Mouse (Mus musculus): ENCODE measurements at regions not wholly inside any gene's neighbourhood (a gene's known extent, or its start where the extent isn't known, plus 50 kb on each side); places are given as distances from the start of the nearest gene placed in this dataset.

DNA sequence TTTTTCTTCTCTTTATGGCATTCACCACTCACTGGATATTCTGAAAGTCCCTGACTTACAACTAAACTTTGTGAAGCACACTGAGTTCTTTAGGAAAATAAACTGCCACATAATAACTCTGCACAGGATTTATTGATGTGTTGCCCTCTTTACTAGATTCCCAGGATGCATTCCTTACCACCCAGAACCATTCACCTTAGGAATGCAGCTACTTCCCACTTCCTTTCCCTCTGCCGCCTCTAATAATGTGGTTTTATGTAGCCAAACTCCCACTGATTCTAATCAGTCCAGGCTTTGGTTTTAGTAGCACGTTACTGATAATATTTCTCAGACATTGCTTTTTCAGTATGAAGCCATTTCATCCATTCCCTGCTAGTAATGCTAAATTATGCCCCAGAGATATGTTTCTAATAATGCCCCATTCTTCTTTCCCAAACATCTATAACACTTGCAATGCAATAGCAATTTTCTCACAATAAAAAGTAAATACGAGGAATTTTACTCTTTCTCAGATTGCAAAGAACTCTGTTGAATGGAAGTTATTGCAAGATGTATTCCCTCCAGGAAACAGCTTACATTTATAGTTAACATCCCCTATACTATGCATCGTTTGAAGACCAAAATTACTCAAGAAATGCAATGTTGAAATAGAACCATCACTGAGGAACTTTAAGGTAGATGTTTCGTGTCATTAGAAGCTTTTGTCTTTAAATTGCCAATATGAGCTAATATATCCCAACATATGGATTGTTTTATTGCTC is 145.2 kb upstream of the Zpld1 start:
- no peak for ATAC-seq (ENCODE audit: low TSS enrichment)

DNA sequence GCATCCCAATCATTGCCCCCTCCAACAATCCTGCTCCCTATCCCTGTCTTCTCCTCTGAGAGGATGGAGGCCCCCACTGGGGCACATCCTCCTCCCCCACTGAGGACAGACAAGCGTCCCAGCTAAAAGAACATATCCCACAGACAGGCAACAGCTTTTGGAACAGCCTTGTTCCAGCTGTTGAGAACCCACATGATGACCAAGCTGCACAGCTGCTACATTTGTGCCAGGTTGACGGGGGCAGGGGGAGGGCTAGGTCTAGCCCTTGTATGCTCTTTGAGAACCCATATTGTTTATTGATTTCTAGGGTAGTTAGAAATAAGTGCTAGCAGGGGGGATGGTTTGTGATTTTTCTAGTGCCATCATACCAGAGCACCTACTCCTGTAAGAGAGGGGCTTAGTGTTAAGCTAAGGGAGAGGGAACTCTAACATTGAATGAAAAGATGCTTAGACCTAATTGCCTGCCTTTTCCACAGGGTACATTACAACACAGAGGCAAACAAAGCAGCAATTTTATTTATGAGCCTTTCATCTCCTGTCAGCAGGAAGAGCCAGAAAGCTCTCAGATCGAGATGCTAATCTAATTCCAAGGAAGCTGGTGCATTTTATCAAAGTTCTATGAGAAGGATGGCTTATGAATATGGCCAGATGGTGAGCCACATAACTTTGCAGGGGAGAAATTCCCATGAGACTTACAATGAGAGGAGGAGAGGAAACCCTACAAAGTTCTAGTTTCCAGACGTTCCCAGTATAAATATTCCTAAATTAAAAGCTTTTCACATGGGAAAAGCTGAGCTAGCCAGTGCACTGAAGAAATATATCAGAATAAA is 137.6 kb upstream of the Zpld1 start:
- ATAC-seq (ENCODE audit: low TSS enrichment): peak; percentile 93

DNA sequence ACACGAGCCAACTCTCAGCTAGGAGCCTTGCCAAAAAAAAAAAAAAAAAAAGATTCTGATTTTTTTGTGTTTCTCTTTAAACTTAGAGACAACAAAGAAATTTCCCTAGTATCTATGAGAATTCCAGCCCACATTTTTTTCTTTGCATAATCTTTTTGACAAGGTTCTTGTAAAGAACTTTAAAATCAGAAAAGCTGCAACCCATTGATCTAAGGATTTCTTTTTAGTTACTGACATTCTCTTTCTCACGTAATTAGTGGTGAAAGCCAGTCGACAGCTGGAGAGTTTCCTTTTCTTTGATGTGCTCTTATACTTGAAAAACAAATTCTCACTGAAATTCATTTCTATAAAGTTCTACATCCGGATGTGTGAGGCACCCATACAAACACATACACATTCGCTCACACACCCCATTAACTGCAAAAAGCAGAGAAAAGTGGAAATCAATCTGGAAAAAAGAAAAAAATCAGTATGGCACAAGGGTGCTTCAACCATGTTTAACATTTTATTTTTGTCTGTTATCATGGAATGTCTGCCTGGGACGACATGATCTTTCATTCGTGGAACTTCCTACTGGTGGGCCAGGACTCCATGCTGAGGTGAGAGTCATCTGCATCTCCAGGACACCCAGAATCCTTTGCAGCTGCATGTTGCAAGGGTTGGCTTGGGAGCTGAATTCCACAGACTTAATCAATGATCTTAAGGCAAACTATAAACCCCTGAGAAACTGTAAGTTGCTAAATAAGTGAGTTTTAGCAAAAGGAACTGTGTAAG is 124.0 kb upstream of the Zpld1 start:
- no peak for ATAC-seq (ENCODE audit: low TSS enrichment)

DNA sequence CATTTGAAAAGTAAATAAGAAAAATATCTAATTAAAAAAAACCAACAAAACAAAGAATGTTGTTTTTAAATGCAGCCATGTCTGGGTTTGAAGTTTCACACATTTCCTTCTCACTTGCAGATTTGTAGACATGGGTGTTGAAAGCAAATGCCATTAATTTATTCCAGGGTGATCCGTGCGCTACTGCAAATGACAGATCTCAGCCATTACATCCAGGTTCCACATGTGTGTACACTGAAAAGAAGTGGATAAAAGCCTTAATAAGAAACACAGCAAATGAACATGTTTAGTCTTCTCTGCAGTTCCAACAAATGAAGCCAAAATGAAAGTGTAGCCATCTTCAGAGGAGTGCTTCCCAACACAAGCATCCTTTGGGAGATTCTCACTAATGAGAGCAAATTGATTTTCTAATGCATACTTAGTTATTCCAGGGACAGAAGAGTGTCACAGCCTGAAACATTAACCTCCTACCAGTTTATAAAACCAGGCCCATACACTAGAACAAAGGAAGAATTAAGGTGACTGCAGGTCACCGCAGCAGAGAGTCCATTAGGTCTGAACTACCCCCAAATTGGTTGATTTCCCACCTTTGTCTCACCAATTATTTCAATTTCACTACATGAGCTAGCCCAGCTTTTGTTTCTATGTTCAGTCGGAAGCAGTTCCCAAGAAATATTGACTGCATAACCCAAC is 123.2 kb upstream of the Zpld1 start:
- ATAC-seq (ENCODE audit: low TSS enrichment): no peak

DNA sequence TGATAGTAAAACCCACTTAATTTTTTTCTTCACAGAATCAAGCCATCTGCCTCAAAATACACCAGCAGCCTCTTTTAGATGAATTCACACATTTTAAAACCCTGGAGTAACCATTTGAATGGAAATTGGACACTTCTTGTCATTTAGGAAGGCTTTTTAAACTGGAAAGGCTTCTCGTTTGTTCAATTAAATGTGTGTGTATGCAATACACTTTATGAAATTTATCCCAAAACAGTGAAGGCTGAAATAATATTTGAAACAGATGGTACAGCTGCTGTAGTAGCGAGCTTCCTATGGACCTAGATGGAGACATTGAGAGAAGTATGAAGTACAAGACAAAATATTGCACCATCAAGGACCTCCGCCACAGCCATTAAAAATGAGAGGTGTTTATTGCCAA is 121.1 kb upstream of the Zpld1 start:
- no peak for ATAC-seq (ENCODE audit: low TSS enrichment)

DNA sequence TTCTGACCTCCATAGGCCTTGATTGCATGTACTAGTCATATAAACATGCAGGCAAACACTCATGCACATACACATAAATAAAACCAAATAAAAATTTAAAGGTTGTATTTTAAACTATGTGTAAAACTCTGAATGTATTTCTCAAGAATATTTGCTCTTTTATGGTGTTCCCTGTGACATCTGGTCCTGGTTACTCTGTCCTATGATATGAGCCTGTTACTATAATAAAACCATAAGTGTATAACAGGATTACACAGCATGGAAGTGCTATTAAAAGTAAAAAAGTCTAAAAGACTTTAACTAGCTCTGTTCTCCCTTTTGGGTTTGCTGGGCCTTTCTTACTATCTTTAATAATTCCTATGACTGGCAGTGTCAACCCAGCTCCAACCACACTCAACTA is 103.0 kb upstream of the Zpld1 start:
- ATAC-seq (ENCODE audit: low TSS enrichment): no peak

DNA sequence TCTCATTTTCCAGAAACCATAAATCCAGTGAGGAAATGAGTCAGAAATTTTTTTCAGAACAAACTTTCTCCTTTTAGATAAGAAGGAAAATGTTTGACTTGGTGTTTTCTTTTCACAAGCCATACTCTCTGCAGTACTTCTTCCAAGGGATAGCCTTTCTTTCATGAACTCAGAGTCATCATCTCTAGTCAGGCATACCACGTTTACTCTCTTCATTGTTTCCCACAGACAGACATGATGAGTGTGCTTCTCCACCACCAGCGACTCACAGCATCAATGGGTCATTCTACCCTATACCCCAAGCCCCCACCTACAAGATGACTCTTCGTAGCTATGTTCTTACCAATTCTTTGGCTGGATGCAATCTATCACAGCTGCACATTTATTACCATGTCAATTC is 97.1 kb upstream of the Zpld1 start:
- no peak for ATAC-seq (ENCODE audit: low TSS enrichment)

DNA sequence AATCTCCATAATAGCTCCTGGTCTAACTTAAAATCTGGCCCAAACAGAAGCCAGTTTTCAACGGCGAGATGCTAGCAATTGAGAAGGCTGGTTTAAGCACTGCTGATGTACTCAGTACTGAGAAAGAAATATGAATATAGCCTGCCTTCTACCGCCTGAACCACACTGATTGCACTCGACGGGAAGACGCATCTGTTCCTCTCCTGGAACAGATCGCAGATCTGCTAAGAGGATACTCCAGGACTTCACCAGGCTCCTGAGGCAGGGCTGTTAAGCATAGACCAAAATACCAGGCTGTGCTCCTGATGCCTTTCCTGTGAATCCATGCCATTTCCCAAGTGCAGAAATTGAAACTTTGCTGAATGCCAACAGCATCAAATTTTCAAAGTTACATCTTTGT is 92.6 kb upstream of the Zpld1 start:
- 0 out of 2 replicates have a peak, but pooled peaks have one; percentile 64 for ATAC-seq (ENCODE audit: low TSS enrichment)

DNA sequence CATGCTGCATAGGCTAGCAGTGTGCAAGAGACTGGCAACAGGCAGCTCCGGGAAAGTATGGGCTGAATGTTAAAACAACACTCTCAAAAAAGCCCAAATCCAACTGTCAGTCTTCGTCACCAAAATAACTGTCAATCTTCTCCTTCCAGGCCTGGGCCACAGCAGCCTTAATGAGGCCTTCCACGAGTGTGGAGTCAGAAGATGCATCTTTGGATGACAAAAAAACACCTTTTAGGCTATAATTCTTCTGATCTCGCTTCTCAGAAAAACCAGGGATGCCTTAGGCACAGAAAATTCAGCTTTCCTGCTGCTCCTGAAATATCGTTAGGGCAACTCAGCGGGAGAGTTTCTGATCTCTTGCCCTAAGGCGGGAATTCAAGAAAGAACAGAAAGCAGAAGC is 82.2 kb upstream of the Zpld1 start:
- no peak for ATAC-seq (ENCODE audit: low TSS enrichment)

DNA sequence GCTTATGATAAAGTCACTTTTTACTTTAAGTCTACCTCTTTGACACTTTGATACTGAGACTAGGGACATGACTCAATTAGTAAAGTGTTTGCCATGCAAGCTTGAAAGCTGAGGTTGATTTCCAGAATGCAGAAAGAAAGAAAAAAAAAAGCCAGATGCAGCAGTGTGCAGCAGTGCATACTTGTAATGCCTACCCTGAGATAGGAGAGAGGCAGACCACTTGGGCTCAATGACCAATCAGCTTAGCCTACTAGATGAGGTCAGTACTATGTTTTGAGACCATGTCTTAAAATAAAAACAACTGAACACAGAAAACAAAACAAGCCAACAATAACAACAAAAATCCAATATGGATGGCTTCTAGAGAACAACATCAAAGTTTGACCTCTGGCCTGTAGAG is 81.4 kb upstream of the Zpld1 start:
- ATAC-seq (ENCODE audit: low TSS enrichment): no peak

DNA sequence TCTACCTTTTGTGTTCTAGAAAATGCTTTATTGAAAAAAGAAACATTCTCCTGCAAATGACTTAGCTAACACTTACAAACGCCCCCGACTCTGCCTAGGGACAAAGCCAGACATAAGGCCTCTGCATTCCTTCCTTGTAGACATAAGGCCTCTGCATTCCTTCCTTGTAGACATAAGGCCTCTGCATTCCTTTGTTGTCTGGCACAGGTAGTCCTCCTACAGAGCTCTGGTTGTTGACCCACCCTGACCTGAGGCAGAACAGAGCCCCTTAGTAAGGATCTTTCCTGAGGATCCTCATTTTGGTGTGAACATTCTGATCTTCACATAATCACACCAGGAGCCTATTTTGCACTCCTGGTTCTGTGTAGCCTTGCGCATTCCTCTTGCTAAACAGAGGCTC is 80.9 kb upstream of the Zpld1 start:
- ATAC-seq (ENCODE audit: low TSS enrichment): no peak

DNA sequence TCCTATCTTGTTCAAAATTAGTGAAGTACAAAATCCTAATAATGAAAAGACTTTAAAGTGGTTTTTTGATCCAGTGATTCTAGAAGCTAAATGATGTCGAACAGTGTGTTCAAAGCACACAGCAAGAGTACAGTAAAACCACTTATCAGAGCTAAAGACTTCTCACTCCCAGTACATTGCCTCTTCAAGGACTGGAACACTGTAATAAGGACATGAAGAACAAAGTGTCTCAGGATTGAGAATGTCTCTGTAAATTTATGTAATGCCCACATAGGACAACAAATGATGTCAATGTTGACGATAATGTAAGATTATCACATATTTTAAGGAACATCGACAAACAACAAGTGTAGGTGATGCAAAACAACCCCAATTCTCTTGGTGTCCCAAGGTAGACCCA is 78.1 kb upstream of the Zpld1 start:
- ATAC-seq (ENCODE audit: low TSS enrichment): no peak

DNA sequence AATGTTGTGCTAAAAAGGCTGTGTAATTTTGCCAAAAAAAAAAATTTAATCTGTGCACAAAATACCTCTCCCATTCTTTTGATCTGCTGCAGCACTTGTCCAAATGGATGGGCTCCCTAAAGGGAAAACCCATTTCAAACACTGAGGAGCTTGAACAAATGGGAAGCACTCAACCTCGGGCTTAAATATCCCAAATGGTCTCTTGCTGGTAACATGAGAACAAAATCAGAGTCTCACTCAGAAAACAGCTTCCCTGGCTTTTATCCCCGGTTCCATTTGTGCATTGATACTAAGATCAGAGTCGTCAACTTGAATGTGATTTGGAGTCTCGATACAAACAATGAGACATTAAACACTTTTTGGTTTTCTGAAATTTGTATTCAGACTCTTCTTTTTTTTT is 59.9 kb upstream of the Zpld1 start:
- no peak for ATAC-seq (ENCODE audit: low TSS enrichment)

DNA sequence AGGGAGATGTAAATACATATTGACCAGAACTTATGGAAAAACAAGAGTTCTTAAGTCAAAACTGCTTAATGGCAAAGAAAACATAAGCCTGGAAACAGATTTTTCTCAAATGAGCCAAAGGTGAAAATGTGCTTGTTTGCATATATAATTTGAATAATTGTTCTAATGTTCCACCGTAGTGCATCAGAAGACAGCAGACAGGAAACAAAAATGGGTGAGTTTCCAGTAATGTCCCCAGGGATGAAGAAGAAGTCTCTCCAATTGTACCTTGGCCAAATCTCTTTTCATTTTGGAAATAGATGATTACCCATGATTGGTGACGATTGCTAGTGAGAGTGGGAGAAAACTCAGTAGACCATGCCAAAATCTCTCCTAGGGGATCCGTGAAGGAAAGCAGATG is 58.3 kb upstream of the Zpld1 start:
- no peak for ATAC-seq (ENCODE audit: low TSS enrichment)
